Mouse (Mus musculus) retina, adult 2 months (tissue): ENCODE data around the gene Ctsw.

Experiments
- DNase-seq: peaks from one replicate; pipeline ENCODE4 v3.0.0-alpha.2; 2012; ENCODE audit warnings: low read depth, low spot score

Gene Ctsw

GRCm38 (mm10) chr19:5432992-5433852, 35.1 kb downstream of the Ctsw start:
- no peak for DNase-seq

DNA sequence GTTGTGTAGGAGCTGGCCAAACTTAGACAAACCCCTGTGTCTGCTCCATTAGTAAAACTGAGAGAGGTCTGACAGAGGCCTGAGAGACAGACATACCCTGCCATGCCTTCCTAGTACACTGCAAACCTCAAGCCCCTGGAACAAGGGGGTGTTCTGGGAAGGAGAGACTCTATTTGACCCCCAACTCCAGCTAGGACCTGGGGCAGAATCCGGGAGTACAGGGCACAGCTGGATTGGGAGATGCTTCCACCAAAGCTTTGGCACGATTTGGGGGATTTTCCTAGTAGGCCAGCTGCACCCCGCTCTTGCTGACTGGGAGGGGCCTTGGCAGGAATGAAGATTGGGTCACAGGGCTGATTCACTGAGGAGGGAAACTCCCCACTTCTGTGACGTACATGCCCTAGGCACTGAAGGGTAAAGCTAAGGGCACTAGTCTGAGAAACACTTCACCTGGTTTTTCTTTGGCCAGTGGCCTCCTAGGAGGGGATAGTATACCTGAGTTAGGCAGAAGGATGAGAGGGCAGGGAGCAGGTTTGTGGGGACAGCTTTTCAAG, 36.3 kb downstream of the Ctsw start:
- DNase-seq: no peak

GRCm38 (mm10) chr19:5430408-5430807, 37.9 kb downstream of the Ctsw start:
- DNase-seq: no peak

- no peak for DNase-seq
Measured at GRCm38 (mm10) chr19:5429806-5430205, 38.5 kb downstream of the Ctsw start.

GRCm38 (mm10) chr19:5429219-5429618, 39.1 kb downstream of the Ctsw start:
- no peak for DNase-seq

DNA sequence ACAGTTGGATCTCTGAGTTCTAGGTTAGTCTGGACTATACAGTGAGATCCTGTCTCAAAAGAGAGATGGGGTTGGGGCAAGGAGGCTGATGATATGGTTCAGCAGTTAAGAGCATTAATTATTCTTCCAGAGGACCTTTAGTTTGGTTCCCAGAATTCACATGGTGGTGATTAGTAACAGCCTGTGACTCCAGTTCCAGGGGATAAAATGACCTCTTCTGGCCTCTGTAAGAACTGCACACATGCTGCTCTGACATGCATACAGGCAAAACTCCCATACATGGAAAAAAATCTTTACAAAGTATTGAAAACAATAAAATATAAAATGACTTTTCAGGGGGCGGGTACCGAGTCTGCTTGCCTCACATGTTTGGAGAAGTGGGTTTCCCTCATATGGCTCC, 40.2 kb downstream of the Ctsw start:
- no peak for DNase-seq

DNA sequence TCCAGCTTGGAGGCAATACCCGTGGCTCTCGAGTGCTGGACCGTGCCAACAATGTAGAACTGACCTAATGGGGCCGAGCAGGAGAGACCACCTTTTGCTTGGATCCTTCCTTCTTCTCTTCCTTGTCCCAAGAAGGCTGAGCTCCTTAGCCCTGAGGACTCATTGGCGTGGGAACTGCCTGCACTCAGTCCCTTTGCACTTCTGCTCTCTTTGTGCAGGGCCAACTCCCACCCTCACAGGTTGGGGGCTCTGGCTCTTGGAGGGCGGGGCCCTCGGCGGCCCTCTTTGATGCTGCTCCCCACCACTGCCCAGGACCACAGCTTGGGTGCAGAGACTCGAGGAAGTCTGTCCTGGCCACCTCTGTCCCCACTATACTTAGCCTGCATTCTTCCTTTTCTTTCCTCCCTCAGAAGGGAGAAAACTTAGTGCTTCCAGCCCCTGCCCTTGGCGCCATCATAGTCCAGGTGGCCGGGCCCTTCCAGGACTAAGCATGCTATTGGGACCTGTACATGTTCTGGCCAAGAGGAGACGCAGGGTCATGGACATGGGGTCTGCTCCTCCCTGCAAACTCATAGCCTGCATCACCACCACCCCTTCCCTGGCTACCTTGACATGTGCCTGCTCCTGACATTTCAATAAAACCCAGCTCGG, 41.5 kb downstream of the Ctsw start:
- no peak for DNase-seq

- DNase-seq: no peak
Measured at GRCm38 (mm10) chr19:5425906-5426565, 42.3 kb downstream of the Ctsw start.

GRCm38 (mm10) chr19:5424782-5425741, 43.2 kb downstream of the Ctsw start, which contains the start of the genes Drap1 and AI837181:
Drap1 (minus strand) TSS chr19:5424979.
AI837181 (plus strand) TSS chr19:5425144.
- peak; percentile 92 for DNase-seq

GRCm38 (mm10) chr19:5424092-5424781, 44.1 kb downstream of the Ctsw start:
- no peak for DNase-seq

DNA sequence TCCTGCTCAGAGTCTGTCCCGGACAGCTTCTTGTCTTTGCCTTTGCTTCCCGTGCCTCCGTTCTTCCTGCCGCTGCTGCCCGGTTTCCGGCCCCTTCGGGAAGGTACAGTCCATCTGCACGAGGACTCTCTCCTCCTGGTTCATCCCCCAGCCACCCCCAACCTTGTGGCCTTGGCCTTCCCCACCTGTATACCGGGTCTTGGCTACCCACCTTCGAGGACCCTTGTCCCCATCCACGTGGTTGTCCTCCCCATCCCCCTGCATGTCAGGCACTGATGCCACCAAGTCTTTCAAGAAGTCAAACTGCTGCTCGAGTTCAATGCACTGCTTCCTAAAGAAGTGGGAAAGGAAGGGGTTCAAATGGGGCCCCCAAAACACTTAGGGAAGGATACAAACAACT, 44.7 kb downstream of the Ctsw start:
- DNase-seq: no peak

DNA sequence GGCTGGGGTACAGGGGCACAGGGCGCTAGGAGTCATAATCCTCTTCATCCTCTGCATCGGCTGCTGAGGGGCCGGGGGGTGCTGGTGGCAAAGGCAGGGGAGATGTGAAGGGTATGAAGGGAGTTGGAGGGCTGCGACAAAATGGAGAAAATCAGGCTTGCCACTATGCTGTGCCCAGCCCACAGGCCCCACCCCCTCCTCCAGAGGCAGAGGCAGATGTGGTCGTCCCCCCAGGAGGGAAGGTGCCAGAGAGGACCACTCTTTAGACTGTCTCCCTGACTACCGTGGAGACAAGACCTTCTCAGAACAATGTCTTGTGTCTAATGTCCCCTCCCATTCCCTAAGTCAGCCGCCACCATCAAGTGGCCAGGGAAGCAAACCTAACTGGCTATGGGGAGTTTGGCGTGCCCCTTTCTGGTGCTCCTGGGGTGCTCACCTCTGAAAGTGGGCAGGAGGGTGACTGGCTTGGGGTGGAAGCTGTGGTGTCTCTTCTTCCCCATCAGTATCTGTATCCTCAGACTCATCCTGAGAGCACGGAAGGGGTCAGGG, 45.3 kb downstream of the Ctsw start:
- DNase-seq: no peak

DNA sequence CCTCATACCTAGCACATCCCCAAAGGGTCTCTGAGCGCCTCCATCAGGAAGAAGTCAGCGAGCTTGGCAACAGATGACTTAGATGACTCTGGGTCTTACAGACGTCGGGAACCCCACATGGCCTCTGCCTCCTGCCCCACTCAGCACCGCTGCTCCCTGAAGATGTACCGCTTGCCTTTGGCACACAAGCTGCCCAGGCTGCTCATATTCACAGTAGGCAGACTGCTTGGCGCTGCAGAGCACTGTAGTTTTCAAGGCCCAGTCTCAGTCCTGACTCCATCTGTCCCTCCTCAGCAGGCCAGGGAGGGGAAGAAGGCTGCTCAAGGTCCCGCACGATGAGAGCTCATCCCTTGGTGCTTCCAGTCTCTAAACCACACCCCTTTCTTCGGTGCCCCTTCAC, 46.0 kb downstream of the Ctsw start:
- no peak for DNase-seq

- no peak for DNase-seq
Measured at GRCm38 (mm10) chr19:5421784-5422183, 46.5 kb downstream of the Ctsw start.

GRCm38 (mm10) chr19:5420579-5420978, 47.7 kb downstream of the Ctsw start:
- DNase-seq: no peak

DNA sequence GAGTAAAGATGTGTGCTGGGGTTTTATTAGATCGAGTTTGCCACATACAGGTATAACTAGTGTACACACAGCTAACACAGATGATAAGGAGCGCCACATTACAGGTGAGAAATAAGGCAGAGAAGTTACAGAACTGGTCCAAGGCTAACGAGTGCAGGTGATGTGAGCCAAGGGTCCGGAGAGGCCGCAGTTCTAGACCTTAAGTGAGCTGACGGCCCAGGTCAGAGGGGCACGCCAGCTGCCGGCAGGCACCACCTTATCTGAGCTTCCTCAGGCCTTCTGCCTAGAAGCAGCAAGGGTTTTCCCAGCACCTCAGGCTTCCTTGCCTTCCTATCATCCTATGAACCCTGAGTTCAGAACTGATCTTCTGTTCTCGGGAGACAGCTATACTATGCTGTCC, 48.7 kb downstream of the Ctsw start:
- no peak for DNase-seq

DNA sequence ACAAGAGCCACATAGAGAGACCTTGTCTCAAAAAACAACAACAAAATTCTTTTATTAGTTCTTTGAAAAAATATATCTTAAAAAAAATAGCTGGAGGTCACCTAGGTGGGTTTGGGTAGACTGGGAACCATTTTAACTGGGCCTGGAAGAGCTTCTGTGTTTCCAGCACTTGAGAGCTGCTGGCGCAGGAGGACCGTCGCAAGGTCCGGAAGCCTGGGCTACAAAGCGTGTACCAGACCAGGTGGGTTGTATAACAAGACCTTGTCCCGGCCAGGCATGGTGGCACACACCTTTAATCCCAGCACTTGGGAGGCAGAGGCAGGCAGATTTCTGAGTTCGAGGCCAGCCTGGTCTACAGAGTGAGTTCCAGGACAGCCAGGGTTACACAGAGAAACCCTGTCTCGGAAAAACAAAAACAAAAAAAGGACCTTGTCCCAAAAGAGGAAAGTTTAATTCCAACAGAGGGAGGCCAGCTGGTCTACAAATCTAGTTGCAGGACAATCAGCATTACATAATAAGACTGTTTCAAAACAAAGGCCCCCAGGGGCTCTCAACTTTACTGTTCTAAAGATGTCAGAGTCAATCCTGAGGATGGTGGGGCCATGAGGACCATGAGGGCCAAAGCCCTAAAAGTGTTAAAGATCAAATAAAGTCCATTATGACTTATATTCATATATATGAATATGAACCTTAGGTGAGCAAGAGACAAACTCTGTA, 49.4 kb downstream of the Ctsw start:
- DNase-seq: no peak
